Mouse (Mus musculus): Measurements from ENCODE around the gene Rnasek. TPM values are rescaled to one million over a fixed set of nuclear protein-coding genes. Genes with fewer than 3 reads are reported as not detected.
A peak's percentile ranks its signal among the peaks of the same experiment; 100 is the strongest.

The Rnasek gene
- polyA plus RNA-seq, 1 experiment from 2014 or later: 126 TPM

DNA sequence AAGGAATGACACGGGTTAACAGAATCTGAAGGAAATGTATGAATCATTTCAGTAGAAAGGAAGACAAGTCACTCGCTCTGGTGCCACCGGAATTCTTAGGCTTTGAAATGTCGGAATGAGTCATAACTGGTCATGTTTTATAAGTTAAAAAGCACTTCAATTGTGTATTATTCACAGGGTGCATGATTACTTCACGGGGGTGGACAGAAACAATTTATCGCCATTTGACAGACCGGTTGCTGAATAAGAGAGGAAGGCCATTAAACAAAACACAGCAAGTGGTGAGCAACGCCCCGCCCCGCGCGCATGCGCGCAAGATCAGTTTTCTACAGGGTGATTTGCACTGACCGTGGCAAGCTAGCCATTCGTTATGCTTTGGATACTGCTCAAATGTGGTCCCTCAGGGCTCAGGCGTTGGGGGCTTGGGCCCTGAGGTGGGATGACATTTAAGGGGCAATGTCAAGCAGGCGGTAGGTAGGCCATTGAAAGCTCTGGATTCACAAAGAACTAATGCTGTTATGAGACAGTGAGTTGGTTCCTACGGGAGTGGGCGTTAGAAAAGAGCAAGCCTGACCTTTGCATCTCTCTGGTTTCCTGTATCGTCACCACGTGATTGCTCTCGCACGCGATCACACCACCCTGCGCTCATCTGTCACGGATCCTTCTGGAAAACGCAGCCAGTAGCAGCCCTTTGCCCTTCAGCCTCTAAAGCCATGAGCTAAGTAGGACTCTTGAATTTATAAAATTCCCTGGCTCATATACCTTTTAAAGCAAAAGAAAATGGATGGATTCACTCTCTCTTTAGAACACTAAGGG lies 50.1 kb downstream of the Rnasek start:
- Histone ChIP-seq H3K4me1 (no peaks in the 10 kb centered on the region), H3K4me3 (no peak overlapping the region), H3K27me3 (ENCODE audit: insufficient read depth, poor library complexity, severe bottlenecking) (no peaks in the 10 kb centered on the region), H3K9me3 (no peaks in the 10 kb centered on the region), H3K36me3 (no peaks in the 10 kb centered on the region), H3K27ac (no peak overlapping the region)
- 88% methylated on average over 28 of the region's 28 CpGs for WGBS
- DNase-seq (ENCODE audit: low spot score): no peak

MicroRNA genes within 50 kb of the gene (microRNA counts, 519-probe panel; counts per million panel counts)
- microRNA mmu-miR-195: not detected
- microRNA mmu-miR-497: not detected

Small RNA genes lying within 50 kb of the gene (microRNA-seq; reads per million reads assigned to microRNA genes)
- 375 reads per million, percentile 67 among the genes with 10 or more reads in this experiment for gene Mir195a
- not detected for gene Mir497
- not detected for gene Mir497b

Other genes starting within 250 kb of the Rnasek start
- 365 and 379 TPM in 2 replicates for gene Gabarap, start 248.7 kb downstream of the Rnasek start, polyA plus RNA-seq (2016; fragmentation: Nextera tagmentation; extraction: Ambion mirVana)
- 51.8 and 73.3 TPM in 2 replicates for gene Phf23, start 244.1 kb downstream of the Rnasek start, polyA plus RNA-seq (2016; fragmentation: Nextera tagmentation; extraction: Ambion mirVana)
- 29.5 and 40.3 TPM in 2 replicates for gene Dvl2, start 239.2 kb downstream of the Rnasek start, polyA plus RNA-seq (2016; fragmentation: Nextera tagmentation; extraction: Ambion mirVana)
- gene Acadvl, start 224.4 kb downstream of the Rnasek start, polyA plus RNA-seq (2016; fragmentation: Nextera tagmentation; extraction: Ambion mirVana): 79.1 and 102 TPM in 2 replicates
- gene Dlg4, start 222.9 kb downstream of the Rnasek start, polyA plus RNA-seq (2016; fragmentation: Nextera tagmentation; extraction: Ambion mirVana): 5.7 and 9.3 TPM in 2 replicates
- gene Asgr1, start 185.8 kb downstream of the Rnasek start, polyA plus RNA-seq (2016; fragmentation: Nextera tagmentation; extraction: Ambion mirVana): 0.23 and 0.93 TPM in 2 replicates
- gene Asgr2, start 147.2 kb downstream of the Rnasek start, polyA plus RNA-seq (2016; fragmentation: Nextera tagmentation; extraction: Ambion mirVana): 0.17 and 1.1 TPM in 2 replicates
- gene Mgl2, start 109.5 kb downstream of the Rnasek start, polyA plus RNA-seq (2016; fragmentation: Nextera tagmentation; extraction: Ambion mirVana): 0.28 and 0.59 TPM in 2 replicates
- 0.31 TPM in 1 of 2 replicates, not detected in the other for gene Clec10a, start 83.6 kb downstream of the Rnasek start, polyA plus RNA-seq (2016; fragmentation: Nextera tagmentation; extraction: Ambion mirVana)
- gene Slc16a11, start 27.1 kb downstream of the Rnasek start, polyA plus RNA-seq (2016; fragmentation: Nextera tagmentation; extraction: Ambion mirVana): 0.51 and 2.4 TPM in 2 replicates
- 10.0 and 10.4 TPM in 2 replicates for gene Slc16a13, start 18.8 kb downstream of the Rnasek start, polyA plus RNA-seq (2016; fragmentation: Nextera tagmentation; extraction: Ambion mirVana)
- 10.7 and 15.0 TPM in 2 replicates for gene Bcl6b, start 10.0 kb downstream of the Rnasek start, polyA plus RNA-seq (2016; fragmentation: Nextera tagmentation; extraction: Ambion mirVana)
- 142 and 153 TPM in 2 replicates for gene 0610010K14Rik, start 1.9 kb downstream of the Rnasek start, polyA plus RNA-seq (2016; fragmentation: Nextera tagmentation; extraction: Ambion mirVana)
- gene Gm21988, start within 50 bp of the Rnasek start, polyA plus RNA-seq (2016; fragmentation: Nextera tagmentation; extraction: Ambion mirVana): 6.5 and 8.7 TPM in 2 replicates
- gene Alox12, start 15.5 kb upstream of the Rnasek start, polyA plus RNA-seq (2016; fragmentation: Nextera tagmentation; extraction: Ambion mirVana): 3.9 and 5.0 TPM in 2 replicates
- not detected in 2 replicates for gene Alox12e, start 82.8 kb upstream of the Rnasek start, polyA plus RNA-seq (2016; fragmentation: Nextera tagmentation; extraction: Ambion mirVana)
- 0.13 and 0.14 TPM in 2 replicates for gene Alox15, start 112.2 kb upstream of the Rnasek start, polyA plus RNA-seq (2016; fragmentation: Nextera tagmentation; extraction: Ambion mirVana)
- gene Pelp1, start 170.2 kb upstream of the Rnasek start, polyA plus RNA-seq (2016; fragmentation: Nextera tagmentation; extraction: Ambion mirVana): 37.9 and 42.9 TPM in 2 replicates
- 11.5 and 19.3 TPM in 2 replicates for gene Arrb2, start 192.8 kb upstream of the Rnasek start, polyA plus RNA-seq (2016; fragmentation: Nextera tagmentation; extraction: Ambion mirVana)
- gene Med11, start 212.1 kb upstream of the Rnasek start, polyA plus RNA-seq (2016; fragmentation: Nextera tagmentation; extraction: Ambion mirVana): 31.0 and 37.5 TPM in 2 replicates
- gene Zmynd15, start 219.6 kb upstream of the Rnasek start, polyA plus RNA-seq (2016; fragmentation: Nextera tagmentation; extraction: Ambion mirVana): 0.73 and 1.2 TPM in 2 replicates
- gene Cxcl16, start 220.1 kb upstream of the Rnasek start, polyA plus RNA-seq (2016; fragmentation: Nextera tagmentation; extraction: Ambion mirVana): 3.7 and 6.0 TPM in 2 replicates